Mouse (Mus musculus): ENCODE measurements around the gene Taar7e. TPM values are rescaled to one million over a fixed set of nuclear protein-coding genes. Genes with fewer than 3 reads are reported as not detected.

Gene Taar7e
- polyA plus RNA-seq (2014; fragmentation: Nextera tagmentation; extraction: Ambion mirVana) = not detected in 2 replicates

DNA sequence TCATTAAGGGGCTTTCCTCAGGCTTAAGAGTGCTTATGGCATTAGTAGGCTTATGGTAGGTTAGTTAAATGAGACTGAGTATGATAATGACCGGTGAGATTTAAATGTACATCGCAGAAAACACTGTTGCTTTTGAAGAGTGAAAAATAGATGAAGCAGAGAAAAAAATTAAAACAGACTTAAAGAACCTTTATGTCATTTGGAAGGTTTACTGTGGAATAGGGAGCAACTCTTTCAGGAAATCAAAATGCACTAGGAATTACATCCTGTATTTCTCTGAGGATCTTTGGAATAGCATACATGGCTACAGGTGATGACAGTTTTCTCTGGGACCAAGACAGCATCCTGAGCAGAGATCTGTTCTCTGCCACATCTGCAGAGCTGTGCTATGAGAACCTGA lies at the start of gene Taar7e:
Taar7e (plus strand) TSS at position 301 of the 400 bp plus-strand sequence.
- WGBS = 90% methylated on average over 2 of the region's 2 CpGs
- Histone ChIP-seq H3K9ac (ENCODE audit: low read length) (no peak within 1 kb of the TSS), H3K36me3 (ENCODE audit: control insufficient read depth, insufficient read depth, low read length) (no peaks in the 10 kb centered on the region), H3K27ac (ENCODE audit: low read depth, low read length) (no peak within 1 kb of the TSS), H3K4me2 (no peak within 1 kb of the TSS), H3K4me1 (ENCODE audit: control insufficient read depth, insufficient read depth, low read length) (no peaks in the 10 kb centered on the region), H3K4me3 (ENCODE audit: low read depth, low read length) (no peak within 1 kb of the TSS), H3K9me3 (ENCODE audit: control insufficient read depth, low read length) (no peaks in the 10 kb centered on the region), H3K27me3 (ENCODE audit: control insufficient read depth, insufficient read depth, low read length) (no peaks in the 10 kb centered on the region)
- DNase-seq (ENCODE audit: low spot score, missing footprints) = no peak
- ATAC-seq (ENCODE audit: low FRiP score) = no peak

DNA sequence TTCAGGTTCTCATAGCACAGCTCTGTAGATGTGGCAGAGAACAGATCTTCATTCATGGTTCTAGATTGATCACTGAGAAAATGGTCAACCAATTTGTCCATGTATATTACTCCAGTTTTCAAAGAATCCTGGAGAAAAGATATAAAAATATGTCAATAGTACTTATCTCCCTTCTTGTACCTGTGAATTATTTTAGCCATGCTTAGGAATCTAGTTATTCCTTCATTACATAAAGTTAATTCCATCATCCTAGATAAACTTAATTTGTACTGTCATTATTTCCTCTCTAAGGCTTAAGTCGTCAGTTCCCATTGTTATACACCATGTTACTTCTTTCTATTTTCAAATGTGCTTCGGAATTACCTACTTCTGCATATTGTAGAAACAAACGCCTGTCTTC lies 44.0 kb upstream of the Taar7e start, which contains the start of gene Taar7a:
Taar7a (minus strand) TSS at position 101 of the 400 bp plus-strand sequence.
- Histone ChIP-seq H3K9me3 (ENCODE audit: control insufficient read depth, low read length) (no peaks in the 10 kb centered on the region), H3K36me3 (ENCODE audit: control insufficient read depth, insufficient read depth, low read length) (no peaks in the 10 kb centered on the region), H3K4me3 (ENCODE audit: low read depth, low read length) (no peak within 1 kb of the TSS), H3K9ac (ENCODE audit: low read length) (no peak within 1 kb of the TSS), H3K27me3 (ENCODE audit: control insufficient read depth, insufficient read depth, low read length) (no peaks in the 10 kb centered on the region), H3K4me1 (ENCODE audit: control insufficient read depth, insufficient read depth, low read length) (no peaks in the 10 kb centered on the region), H3K4me2 (no peak within 1 kb of the TSS), H3K27ac (ENCODE audit: low read depth, low read length) (no peak within 1 kb of the TSS)
- no peak for DNase-seq (ENCODE audit: low spot score, missing footprints)
- WGBS = 87% methylated on average over 3 of the region's 3 CpGs
- ATAC-seq (ENCODE audit: low FRiP score) = no peak

- DNase-seq (ENCODE audit: low spot score, missing footprints) (no peak), ATAC-seq (ENCODE audit: low FRiP score) (no peak)
- H3K27ac ChIP-seq (ENCODE audit: low read depth, low read length) = no peak within 1 kb of the TSS
- no peak within 1 kb of the TSS for H3K9ac ChIP-seq (ENCODE audit: low read length)
- H3K36me3 ChIP-seq (ENCODE audit: control insufficient read depth, insufficient read depth, low read length) = no peaks in the 10 kb centered on the region
- H3K27me3 ChIP-seq (ENCODE audit: control insufficient read depth, insufficient read depth, low read length) = no peaks in the 10 kb centered on the region
- no peaks in the 10 kb centered on the region for H3K4me1 ChIP-seq (ENCODE audit: control insufficient read depth, insufficient read depth, low read length)
- no peak within 1 kb of the TSS for H3K4me3 ChIP-seq (ENCODE audit: low read depth, low read length)
- no peaks in the 10 kb centered on the region for H3K9me3 ChIP-seq (ENCODE audit: control insufficient read depth, low read length)
- 94% methylated on average over 1 of the region's 1 CpGs for WGBS
- no peak within 1 kb of the TSS for H3K4me2 ChIP-seq
These were observed 37.8 kb upstream of the Taar7e start, which contains the start of gene Taar7b for GRCm38 (mm10) chr10:23999639-24000038. Taar7b (plus strand) TSS chr10:23999939.

- H3K36me3 ChIP-seq (ENCODE audit: control insufficient read depth, insufficient read depth, low read length) = no peaks in the 10 kb centered on the region
- 76% methylated on average over 1 of the region's 1 CpGs for WGBS
- H3K9ac ChIP-seq (ENCODE audit: low read length) = no peak overlapping the region
- H3K4me1 ChIP-seq (ENCODE audit: control insufficient read depth, insufficient read depth, low read length) = no peaks in the 10 kb centered on the region
- no peaks in the 10 kb centered on the region for H3K9me3 ChIP-seq (ENCODE audit: control insufficient read depth, low read length)
- H3K27me3 ChIP-seq (ENCODE audit: control insufficient read depth, insufficient read depth, low read length) = no peaks in the 10 kb centered on the region
- DNase-seq (ENCODE audit: low spot score, missing footprints) (no peak), ATAC-seq (ENCODE audit: low FRiP score) (no peak)
- no peak overlapping the region for H3K4me2 ChIP-seq
- no peak overlapping the region for H3K4me3 ChIP-seq (ENCODE audit: low read depth, low read length)
- no peak overlapping the region for H3K27ac ChIP-seq (ENCODE audit: low read depth, low read length)
These were observed 31.0 kb upstream of the Taar7e start for GRCm38 (mm10) chr10:24006442-24006841.

DNA sequence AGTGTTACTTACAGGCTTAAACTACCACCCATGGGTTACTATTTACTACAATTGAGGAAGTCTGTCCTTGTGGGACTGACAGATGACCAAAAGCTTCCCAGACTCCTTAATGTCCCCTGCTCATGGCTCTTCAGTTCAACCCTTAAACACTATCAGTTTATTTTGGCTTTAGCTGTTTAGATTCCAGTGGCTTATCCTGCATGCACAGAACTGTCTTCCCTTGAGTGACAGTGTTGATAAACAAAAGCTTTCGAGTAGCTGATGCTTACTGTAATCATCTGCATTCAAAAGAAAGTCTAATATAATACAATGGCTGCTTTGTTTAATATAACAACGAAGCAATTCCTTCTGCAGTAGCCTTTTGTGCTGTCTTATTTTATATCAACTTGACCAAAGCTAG lies 30.4 kb upstream of the Taar7e start:
- Histone ChIP-seq H3K4me1 (ENCODE audit: control insufficient read depth, insufficient read depth, low read length) (no peaks in the 10 kb centered on the region), H3K27me3 (ENCODE audit: control insufficient read depth, insufficient read depth, low read length) (no peaks in the 10 kb centered on the region), H3K9me3 (ENCODE audit: control insufficient read depth, low read length) (no peaks in the 10 kb centered on the region), H3K36me3 (ENCODE audit: control insufficient read depth, insufficient read depth, low read length) (no peaks in the 10 kb centered on the region), H3K4me3 (ENCODE audit: low read depth, low read length) (no peak overlapping the region), H3K27ac (ENCODE audit: low read depth, low read length) (no peak overlapping the region), H3K4me2 (no peak overlapping the region), H3K9ac (ENCODE audit: low read length) (no peak overlapping the region)
- WGBS = 77% methylated on average over 2 of the region's 2 CpGs
- DNase-seq (ENCODE audit: low spot score, missing footprints) (no peak), ATAC-seq (ENCODE audit: low FRiP score) (no peak)

DNA sequence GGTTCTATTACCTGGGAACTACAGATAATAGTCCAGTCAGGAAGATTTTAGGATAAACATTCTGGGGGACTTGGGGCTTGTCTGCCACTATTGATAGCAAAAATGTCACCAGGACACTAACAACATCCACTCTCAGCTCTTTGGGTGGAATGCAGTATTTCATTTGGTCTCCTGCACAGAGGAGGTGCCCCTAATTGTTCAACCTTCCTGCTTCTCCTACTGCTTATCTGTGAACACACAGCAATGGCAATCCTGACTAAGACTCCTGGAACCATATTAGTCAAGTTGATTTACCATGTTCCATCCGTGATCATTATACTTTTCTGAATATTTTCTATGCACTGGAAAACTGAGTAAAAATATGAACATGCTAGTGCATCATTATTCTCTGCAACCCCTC lies 29.3 kb upstream of the Taar7e start:
- no peak overlapping the region for H3K4me3 ChIP-seq (ENCODE audit: low read depth, low read length)
- DNase-seq (ENCODE audit: low spot score, missing footprints) = no peak
- 92% methylated on average over 1 of the region's 1 CpGs for WGBS
- no peak overlapping the region for H3K4me2 ChIP-seq
- no peak overlapping the region for H3K9ac ChIP-seq (ENCODE audit: low read length)
- H3K9me3 ChIP-seq (ENCODE audit: control insufficient read depth, low read length) = no peaks in the 10 kb centered on the region
- ATAC-seq (ENCODE audit: low FRiP score) = no peak
- no peaks in the 10 kb centered on the region for H3K36me3 ChIP-seq (ENCODE audit: control insufficient read depth, insufficient read depth, low read length)
- H3K4me1 ChIP-seq (ENCODE audit: control insufficient read depth, insufficient read depth, low read length) = no peaks in the 10 kb centered on the region
- H3K27ac ChIP-seq (ENCODE audit: low read depth, low read length) = no peak overlapping the region
- H3K27me3 ChIP-seq (ENCODE audit: control insufficient read depth, insufficient read depth, low read length) = no peaks in the 10 kb centered on the region

GRCm38 (mm10) chr10:24026922-24027321 lies 10.5 kb upstream of the Taar7e start, which contains the start of gene Taar7d:
Taar7d (plus strand) TSS chr10:24027222.
- H3K4me3 ChIP-seq (ENCODE audit: low read depth, low read length) = no peak within 1 kb of the TSS
- no peak for ATAC-seq (ENCODE audit: low FRiP score)

GRCm38 (mm10) chr10:24031347-24031746 lies 6.1 kb upstream of the Taar7e start:
- Histone ChIP-seq H3K4me3 (ENCODE audit: low read depth, low read length) (no peak overlapping the region), H3K36me3 (ENCODE audit: control insufficient read depth, insufficient read depth, low read length) (no peaks in the 10 kb centered on the region), H3K9ac (ENCODE audit: low read length) (no peak overlapping the region), H3K9me3 (ENCODE audit: control insufficient read depth, low read length) (no peaks in the 10 kb centered on the region), H3K27me3 (ENCODE audit: control insufficient read depth, insufficient read depth, low read length) (no peaks in the 10 kb centered on the region), H3K4me1 (ENCODE audit: control insufficient read depth, insufficient read depth, low read length) (no peaks in the 10 kb centered on the region), H3K27ac (ENCODE audit: low read depth, low read length) (no peak overlapping the region), H3K4me2 (no peak overlapping the region)
- ATAC-seq (ENCODE audit: low FRiP score) (no peak), DNase-seq (ENCODE audit: low spot score, missing footprints) (no peak)

More at GRCm38 (mm10) chr10:24026922-24027321, 10.5 kb upstream of the Taar7e start, which contains the start of gene Taar7d:
- Histone ChIP-seq H3K9me3 (ENCODE audit: control insufficient read depth, low read length) (no peaks in the 10 kb centered on the region), H3K4me1 (ENCODE audit: control insufficient read depth, insufficient read depth, low read length) (no peaks in the 10 kb centered on the region), H3K9ac (ENCODE audit: low read length) (no peak within 1 kb of the TSS), H3K36me3 (ENCODE audit: control insufficient read depth, insufficient read depth, low read length) (no peaks in the 10 kb centered on the region), H3K27me3 (ENCODE audit: control insufficient read depth, insufficient read depth, low read length) (no peaks in the 10 kb centered on the region), H3K4me2 (no peak within 1 kb of the TSS), H3K27ac (ENCODE audit: low read depth, low read length) (no peak within 1 kb of the TSS)
- no peak for DNase-seq (ENCODE audit: low spot score, missing footprints)

DNA sequence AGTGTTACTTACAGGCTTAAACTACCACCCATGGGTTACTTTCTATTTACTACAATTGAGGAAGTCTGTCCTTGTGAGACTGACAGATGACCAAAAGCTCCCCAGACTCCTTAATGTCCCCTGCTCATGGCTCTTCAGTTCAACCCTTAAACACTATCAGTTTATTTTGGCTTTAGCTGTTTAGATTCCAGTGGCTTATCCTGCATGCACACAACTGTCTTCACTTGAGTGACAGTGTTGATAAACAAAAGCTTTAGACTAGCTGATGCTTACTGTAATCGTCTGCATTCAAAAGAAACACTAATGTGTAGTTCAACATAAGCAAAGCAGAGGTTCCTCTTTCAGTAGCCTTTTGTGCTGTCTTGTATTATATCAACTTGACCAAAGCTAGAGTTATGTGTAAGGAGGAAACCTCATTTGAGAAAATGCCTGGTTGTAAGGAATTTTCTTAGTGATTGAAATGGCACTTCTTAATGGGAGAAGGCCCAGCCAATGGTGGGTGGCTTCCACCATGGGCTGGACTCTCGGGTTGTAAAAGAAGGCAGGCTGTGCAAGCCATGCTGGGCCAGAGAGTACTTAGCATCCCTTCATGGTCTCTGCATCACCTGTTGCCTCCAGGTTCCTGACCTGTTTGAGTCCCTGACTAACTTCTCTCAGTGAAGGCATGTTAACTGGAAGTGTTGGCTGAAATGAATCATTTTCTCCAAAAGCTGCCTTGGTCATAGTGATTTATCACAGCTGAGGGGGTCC lies 2.9 kb downstream of the Taar7e start:
- WGBS = 78% methylated on average over 2 of the region's 2 CpGs
- no peaks in the 10 kb centered on the region for H3K4me1 ChIP-seq (ENCODE audit: control insufficient read depth, insufficient read depth, low read length)
- no peak overlapping the region for H3K4me2 ChIP-seq
- no peak overlapping the region for H3K9ac ChIP-seq (ENCODE audit: low read length)
- H3K36me3 ChIP-seq (ENCODE audit: control insufficient read depth, insufficient read depth, low read length) = no peaks in the 10 kb centered on the region
- no peaks in the 10 kb centered on the region for H3K9me3 ChIP-seq (ENCODE audit: control insufficient read depth, low read length)
- H3K4me3 ChIP-seq (ENCODE audit: low read depth, low read length) = no peak overlapping the region
- no peaks in the 10 kb centered on the region for H3K27me3 ChIP-seq (ENCODE audit: control insufficient read depth, insufficient read depth, low read length)
- no peak for ATAC-seq (ENCODE audit: low FRiP score)
- DNase-seq (ENCODE audit: low spot score, missing footprints) = no peak
- H3K27ac ChIP-seq (ENCODE audit: low read depth, low read length) = no peak overlapping the region
